Mouse (Mus musculus) ES-E14 (cell line): ENCODE data around the gene Slc1a2. TPM values are rescaled to one million over a fixed set of nuclear protein-coding genes. Genes with fewer than 3 reads are reported as not detected.

Source experiments
- DNase-seq: peaks from one replicate; pipeline ENCODE4 v3.0.0-alpha.2; 2013; ENCODE audit warnings: low read depth, low spot score
- H3K27ac ChIP-seq: 2 replicates; pipeline ENCODE4 v1.5.1; 2012; ENCODE audit warnings: low read depth, mild to moderate bottlenecking, low read length, moderate library complexity, mixed read lengths; ENCODE audit not compliant: poor library complexity, insufficient read depth, severe bottlenecking
- H3K36me3 ChIP-seq: 2 replicates; pipeline ENCODE4 v1.6.1; 2012; ENCODE audit warnings: mild to moderate bottlenecking, low read length, moderate library complexity, mixed read lengths; ENCODE audit not compliant: control insufficient read depth, poor library complexity, insufficient read depth, severe bottlenecking
- H3K4me1 ChIP-seq, 2 experiments: fragments of 150-350 bp in 1 of 2; sonication (generic) in 1 of 2; 2 replicates each; pipeline ENCODE4 v1.6.1; 2012; ENCODE audit warnings: low read length in 2 of 2, mild to moderate bottlenecking in 1 of 2, mixed read lengths in 1 of 2; ENCODE audit not compliant: control insufficient read depth in 2 of 2, insufficient read depth in 2 of 2, poor library complexity in 1 of 2
- H3K4me3 ChIP-seq, 2 experiments: fragments of 150-350 bp in 1 of 2; sonication (generic) in 1 of 2; 2 replicates each; pipeline ENCODE4 v1.5.1; 2012; ENCODE audit warnings: low read length in 2 of 2, low read depth in 1 of 2, mild to moderate bottlenecking in 1 of 2, mixed read lengths in 1 of 2; ENCODE audit not compliant: insufficient read depth in 1 of 2, poor library complexity in 1 of 2, severe bottlenecking in 1 of 2
- H3K9ac ChIP-seq: 2 replicates; pipeline ENCODE4 v1.6.1; 2012; ENCODE audit warnings: low read depth, mild to moderate bottlenecking, low read length, mixed read lengths; ENCODE audit not compliant: poor library complexity, insufficient read depth, severe bottlenecking
- H3K9me3 ChIP-seq: fragments of 150-350 bp; sonication (generic); 2 replicates; pipeline ENCODE4 v1.6.1; 2012; ENCODE audit warnings: low read depth, mild to moderate bottlenecking, low read length; ENCODE audit not compliant: control insufficient read depth, insufficient read depth
- CHD2 ChIP-seq: IDR thresholded peaks from 2 replicates; pipeline ENCODE4 v1.6.1; 2014; ENCODE audit warnings: mild to moderate bottlenecking, low read depth, low read length, inconsistent platforms
- HCFC1 ChIP-seq: IDR thresholded peaks from 2 replicates; pipeline ENCODE4 v1.6.1; 2012; ENCODE audit warnings: low read length, inconsistent platforms, borderline replicate concordance; ENCODE audit not compliant: insufficient read depth
- MAFK ChIP-seq: IDR thresholded peaks from 2 replicates; pipeline ENCODE4 v1.6.1; 2014; ENCODE audit warnings: mild to moderate bottlenecking, low read depth, low read length, inconsistent platforms; ENCODE audit not compliant: insufficient read depth
- ZC3H11A ChIP-seq: IDR thresholded peaks from 2 replicates; pipeline ENCODE4 v1.6.1; 2012; ENCODE audit warnings: low read depth, mild to moderate bottlenecking, inconsistent platforms, low read length, borderline replicate concordance
- ZNF384 ChIP-seq: IDR thresholded peaks from 2 replicates; pipeline ENCODE4 v1.6.1; 2012; ENCODE audit warnings: low read depth, low read length, inconsistent platforms
- in situ Hi-C, 2 experiments: fragments of 600-800 bp; cut with MboI; formaldehyde crosslinking; loops; one replicate each; pipeline ENCODE4 v1.15.1; 2025; ENCODE audit warnings: low sequenced_read_pairs in 2 of 2, inconsistent platforms in 1 of 2; ENCODE audit not compliant: unreplicated experiment in 2 of 2
- total RNA-seq: library from RNA; depleted of rRNA; stranded (reverse); fragments of 300-350 nt; gene quantifications from 2 replicates; pipeline ENCODE4 v1.2.3, GENCODE M21; 2012

Slc1a2 gene
- total RNA-seq, 1 experiment = 0.40 TPM

GRCm38 (mm10) chr2:102774700-102775099 is 116.2 kb downstream of the Slc1a2 start:
- DNase-seq = no peak
- H3K9me3 ChIP-seq = no peaks in the 10 kb centered on the region
- H3K4me3 ChIP-seq = no peak overlapping the region
- in situ Hi-C loops = no loop called here
- H3K9ac ChIP-seq = no peak overlapping the region
- no peaks in the 10 kb centered on the region for H3K36me3 ChIP-seq
- H3K27ac ChIP-seq = no peak overlapping the region
- no peaks in the 10 kb centered on the region for H3K4me1 ChIP-seq
- TF ChIP-seq MAFK (no peak), HCFC1 (no peak), ZNF384 (no peak), CHD2 (no peak), ZC3H11A (no peak)

- no peaks in the 10 kb centered on the region for H3K36me3 ChIP-seq
- TF ChIP-seq ZC3H11A (no peak), CHD2 (no peak), HCFC1 (no peak), MAFK (no peak), ZNF384 (no peak)
- H3K9me3 ChIP-seq = no peaks in the 10 kb centered on the region
- no peak overlapping the region for H3K4me3 ChIP-seq
- in situ Hi-C loops = no loop called here
- no peaks in the 10 kb centered on the region for H3K4me1 ChIP-seq
- no peak overlapping the region for H3K9ac ChIP-seq
- H3K27ac ChIP-seq = no peak overlapping the region
- DNase-seq = no peak
Observed at GRCm38 (mm10) chr2:102775561-102775960, 117.1 kb downstream of the Slc1a2 start.

GRCm38 (mm10) chr2:102778208-102778607 is 119.7 kb downstream of the Slc1a2 start:
- Histone ChIP-seq H3K9ac (no peak overlapping the region), H3K9me3 (no peaks in the 10 kb centered on the region), H3K36me3 (no peaks in the 10 kb centered on the region), H3K27ac (no peak overlapping the region), H3K4me3 (no peak overlapping the region), H3K4me1 (no peaks in the 10 kb centered on the region)
- in situ Hi-C loops = no loop called here
- DNase-seq = no peak
- TF ChIP-seq HCFC1 (no peak), ZC3H11A (no peak), CHD2 (no peak), ZNF384 (no peak), MAFK (no peak)

GRCm38 (mm10) chr2:102782751-102783150 is 124.3 kb downstream of the Slc1a2 start:
- Histone ChIP-seq H3K4me1 (no peaks in the 10 kb centered on the region), H3K27ac (no peak overlapping the region), H3K36me3 (no peaks in the 10 kb centered on the region), H3K4me3 (no peak overlapping the region), H3K9me3 (no peaks in the 10 kb centered on the region), H3K9ac (no peak overlapping the region)
- no peak for TF ChIP-seq CHD2
- TF ChIP-seq ZNF384 = no peak
- no peak for TF ChIP-seq MAFK
- no peak for TF ChIP-seq ZC3H11A
- TF ChIP-seq HCFC1 = no peak
- no peak for DNase-seq
- in situ Hi-C loops = no loop called here

GRCm38 (mm10) chr2:102785696-102786095 is 127.2 kb downstream of the Slc1a2 start:
- H3K4me3 ChIP-seq = no peak overlapping the region
- TF ChIP-seq ZC3H11A = no peak
- TF ChIP-seq HCFC1 = no peak
- no peak for TF ChIP-seq ZNF384
- in situ Hi-C loops = no loop called here
- no peaks in the 10 kb centered on the region for H3K36me3 ChIP-seq
- no peak overlapping the region for H3K27ac ChIP-seq
- no peak overlapping the region for H3K9ac ChIP-seq
- H3K9me3 ChIP-seq = no peaks in the 10 kb centered on the region
- no peaks in the 10 kb centered on the region for H3K4me1 ChIP-seq
- no peak for DNase-seq
